Mouse (Mus musculus) testis, adult 2 months (tissue): ENCODE measurements around the gene Zfp825.
"Not testable (repeated sequence)": the region's sequence is repeated elsewhere in the genome, so short reads cannot be mapped to it uniquely, and the experiment has no call there.

Experiments used
- CTCF ChIP-seq: fragments of 200-500 bp; IDR thresholded peaks from 2 replicates; pipeline ENCODE4 v1.5.1; 2012; ENCODE audit warnings: low read depth, mild to moderate bottlenecking, inconsistent platforms, low read length, moderate library complexity; ENCODE audit not compliant: control insufficient read depth, insufficient read depth, insufficient replicate concordance
- POLR2A ChIP-seq: fragments of 200-500 bp; IDR thresholded peaks from 2 replicates; pipeline ENCODE4 v1.6.1; 2012; ENCODE audit warnings: low read depth, mild to moderate bottlenecking, inconsistent platforms, low read length, moderate library complexity; ENCODE audit not compliant: control insufficient read depth

DNA sequence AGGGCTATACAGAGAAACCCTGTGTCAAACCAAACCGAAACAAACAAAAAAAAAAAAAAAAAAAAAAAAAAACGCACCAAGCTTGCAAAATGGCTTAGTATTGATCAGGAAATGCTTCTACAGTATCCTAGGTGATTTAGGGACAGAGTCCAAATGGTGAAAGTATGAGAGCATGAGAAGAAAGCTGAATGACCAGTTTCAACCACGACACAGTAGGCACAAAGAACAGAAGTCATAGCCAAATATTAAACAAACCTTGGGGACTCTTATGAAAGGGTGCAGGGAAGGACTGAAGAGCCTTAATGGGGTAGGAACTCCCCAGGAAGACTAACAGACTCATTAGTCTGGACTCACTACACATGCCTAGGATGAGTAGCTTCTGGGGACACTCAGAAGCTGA lies 9.5 kb downstream of the Zfp825 start:
- TF ChIP-seq CTCF, POLR2A: not testable (repeated sequence)
